Mouse (Mus musculus) neutrophil, adult 59 days (primary cell): ENCODE measurements around the gene B4galt4. TPM values are rescaled to one million over a fixed set of nuclear protein-coding genes. Genes with fewer than 3 reads are reported as not detected.

Source experiments
- total RNA-seq, 2 experiments: library from RNA; stranded (reverse); gene quantifications; 1 replicate in 1 of 2; 2 replicates in 1 of 2; pipeline ENCODE4 v1.2.4; 2023

B4galt4 gene
- 1 to 10 TPM; 3.6 to 4.7 TPM for total RNA-seq

GRCm38 (mm10) chr16:38742113-38742658, at the start of gene B4galt4:
Gene B4galt4, plus strand, starts transcription at chr16:38742264.

GRCm38 (mm10) chr16:38712581-38713403, 29.3 kb upstream of the B4galt4 start, which contains the start of gene Arhgap31:
Gene Arhgap31, minus strand, starts transcription at chr16:38713274.

GRCm38 (mm10) chr16:38800091-38800490, 58.0 kb downstream of the B4galt4 start, which contains the start of gene Upk1b:
Gene Upk1b, minus strand, starts transcription at chr16:38800328.

Other genes starting within 250 kb of the B4galt4 start
- gene Timmdc1, start 219.6 kb upstream of the B4galt4 start, total RNA-seq = 10 to 100 TPM in 1 of 2 experiments, 1 to 10 TPM in 1; 9.3 to 11.1 TPM
- 1 to 10 TPM; 8.3 to 8.9 TPM for gene Poglut1, start 192.0 kb upstream of the B4galt4 start, total RNA-seq
- 10 to 100 TPM; 38.1 to 46.8 TPM for gene Tmem39a, start 183.6 kb upstream of the B4galt4 start, total RNA-seq
- gene Arhgap31, start 29.0 kb upstream of the B4galt4 start, total RNA-seq = 10 to 100 TPM; 17.2 to 22.8 TPM
- under 1 TPM in 1 of 2 experiments, not detected in 1; 0.91 TPM for gene Upk1b, start 58.1 kb downstream of the B4galt4 start, total RNA-seq
- gene 4930435E12Rik, start 86.5 kb downstream of the B4galt4 start, total RNA-seq = not detected
- not detected for gene Igsf11, start 150.4 kb downstream of the B4galt4 start, total RNA-seq